Mouse (Mus musculus) intestine, embryonic 14.5 days (tissue): Measurements from ENCODE around the gene Sipa1. TPM values are rescaled to one million over a fixed set of nuclear protein-coding genes. Genes with fewer than 3 reads are reported as not detected.
"Not testable (repeated sequence)": the region's sequence is repeated elsewhere in the genome, so short reads cannot be mapped to it uniquely, and the experiment has no call there.

Experiments used
- ATAC-seq: fragments of 200-750 bp; cut with Nextera tagmentation; replicated peaks from 2 replicates; pipeline ENCODE4 v1.8.0; 2017; ENCODE audit warnings: low read depth, moderate number of reproducible peaks, moderate TSS enrichment, moderate library complexity; ENCODE audit not compliant: low FRiP score, low TSS enrichment
- DNase-seq: peaks from one replicate; pipeline ENCODE4 v3.0.0-alpha.2; 2018; ENCODE audit warnings: low spot score
- H3K27ac ChIP-seq: fragments of 300-500 bp; sonication (generic); 2 replicates; pipeline ENCODE4 v1.5.1; 2014; ENCODE audit warnings: low read depth, mild to moderate bottlenecking, control low read depth
- H3K27me3 ChIP-seq: fragments of 300-500 bp; sonication (generic); replicated peaks from 2 replicates; pipeline ENCODE4 v1.6.1; 2014; ENCODE audit warnings: low read length, control low read depth; ENCODE audit not compliant: control insufficient read depth, insufficient read depth
- H3K36me3 ChIP-seq: fragments of 300-500 bp; sonication (generic); 2 replicates; pipeline ENCODE4 v1.6.1; 2014; ENCODE audit warnings: low read length, control low read depth; ENCODE audit not compliant: control insufficient read depth, insufficient read depth
- H3K4me1 ChIP-seq: fragments of 300-500 bp; sonication (generic); replicated peaks from 2 replicates; pipeline ENCODE4 v1.6.1; 2014; ENCODE audit warnings: low read length, control low read depth, mixed read lengths; ENCODE audit not compliant: control insufficient read depth, insufficient read depth
- H3K4me2 ChIP-seq: fragments of 300-500 bp; sonication (generic); 2 replicates; pipeline ENCODE4 v1.6.1; 2014; ENCODE audit warnings: low read length
- H3K4me3 ChIP-seq: fragments of 300-500 bp; sonication (generic); 2 replicates; pipeline ENCODE4 v1.5.1; 2014; ENCODE audit warnings: low read depth, low read length, control low read depth, mixed read lengths
- H3K9ac ChIP-seq: fragments of 300-500 bp; sonication (generic); 2 replicates; pipeline ENCODE4 v1.6.1; 2014; ENCODE audit warnings: mild to moderate bottlenecking, low read length
- H3K9me3 ChIP-seq: fragments of 300-500 bp; sonication (generic); 2 replicates; pipeline ENCODE4 v1.6.1; 2016; ENCODE audit warnings: low read length, control low read depth; ENCODE audit not compliant: control insufficient read depth
- WGBS: fragments of 180-500 bp; shearing (Covaris S2); extraction: QIAGEN DNeasy Blood & Tissue Kit; methylation state at CpG from one replicate; pipeline ENCODE4 v1.1.7; 2014; 5-methylcytosine and 5-hydroxymethylcytosine counted together
- polyA plus RNA-seq: library from polyadenylated mRNA; unstranded; fragments of >200 nt; fragmentation: Nextera tagmentation; extraction: Ambion mirVana; gene quantifications from 2 replicates; pipeline ENCODE4 v1.2.1, GENCODE M21; 2014

The Sipa1 gene
- polyA plus RNA-seq, 1 experiment from 2014 or later = 21.7 TPM

DNA sequence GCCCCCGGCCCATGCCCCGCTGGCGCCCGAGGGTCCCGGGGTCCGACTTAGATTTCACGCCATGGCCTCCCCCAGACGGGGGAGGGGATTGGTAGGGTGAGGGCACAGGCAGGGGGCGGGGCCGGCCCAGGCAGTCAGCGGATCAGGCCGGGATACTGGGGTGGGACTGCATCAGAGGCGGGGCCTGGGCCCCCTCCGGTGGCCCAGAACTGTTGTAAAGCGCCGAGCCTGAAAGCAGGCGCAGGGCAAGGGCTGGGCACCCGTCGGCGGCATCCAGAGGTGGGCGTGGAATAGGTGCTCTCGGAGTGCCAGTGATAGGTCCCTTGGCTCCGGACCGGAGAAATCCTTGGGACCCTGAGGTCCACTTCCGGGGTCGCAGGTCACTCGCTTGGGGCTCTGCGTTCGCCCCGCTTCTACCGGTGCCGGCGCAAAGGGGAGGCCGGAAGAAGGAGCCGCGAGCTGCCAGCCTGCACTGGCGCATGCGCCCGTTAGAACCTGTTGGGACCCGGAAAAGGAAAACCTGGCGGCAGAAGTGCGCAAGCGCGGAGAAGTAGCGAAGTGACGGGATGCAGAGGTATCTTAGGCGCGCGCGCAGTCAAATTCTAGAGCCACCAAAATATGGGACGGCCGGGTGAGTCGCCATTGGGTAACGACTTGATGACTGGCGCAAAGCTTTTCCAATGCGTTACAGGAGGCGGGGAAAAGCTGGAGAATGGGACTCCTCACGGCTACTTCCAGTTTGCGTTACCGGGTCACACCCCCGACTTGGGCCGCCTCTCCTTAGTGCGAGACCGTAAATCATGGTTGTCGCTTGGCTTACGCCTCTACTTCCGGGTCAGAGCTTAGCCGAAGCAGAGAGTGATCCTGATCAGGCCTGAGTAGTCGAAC lies 24.9 kb upstream of the Sipa1 start, which contains the start of the genes Map3k11 and Pcnx3:
Gene Map3k11, plus strand, starts transcription at position 543 of the 888 bp plus-strand sequence.
Gene Pcnx3, minus strand, starts transcription at position 709 of the 888 bp plus-strand sequence.
- peak; percentile 94 for DNase-seq
- peak; percentile 90 for ATAC-seq

DNA sequence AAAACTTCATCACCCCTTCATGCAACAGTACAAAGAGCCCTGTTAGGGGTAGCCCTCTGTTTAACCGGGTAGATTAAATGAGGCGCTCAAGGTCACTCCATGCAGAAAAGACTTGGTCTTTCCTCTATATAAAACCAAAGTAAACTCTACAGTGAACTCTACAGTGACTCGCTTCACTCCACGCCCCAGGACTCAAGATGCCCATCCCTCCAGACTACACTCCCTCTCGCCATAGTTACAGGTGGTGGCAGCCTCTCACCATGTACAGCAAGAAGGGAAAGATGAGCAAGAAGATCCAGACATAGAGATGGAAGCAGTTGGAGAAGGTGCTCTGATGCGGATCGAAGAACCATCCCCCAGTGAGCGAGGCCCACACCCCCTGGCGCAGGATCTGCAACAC lies 24.2 kb upstream of the Sipa1 start:
- Histone ChIP-seq H3K4me3 (peak overlapping the region; percentile 78), H3K9ac (peak overlapping the region; percentile 72), H3K36me3 (peaks cover 49% of the 10 kb centered on the region), H3K27ac (peak overlapping the region; percentile 81), H3K4me2 (peak overlapping the region; percentile 99), H3K9me3 (no peaks in the 10 kb centered on the region), H3K4me1 (peaks cover 34% of the 10 kb centered on the region), H3K27me3 (no peaks in the 10 kb centered on the region)
- no peak for ATAC-seq
- no peak for DNase-seq
- WGBS = 19% methylated on average over 9 of the region's 9 CpGs

More for the DNA sequence above, 24.9 kb upstream of the Sipa1 start, which contains the start of the genes Map3k11 and Pcnx3:
- Histone ChIP-seq H3K4me2 (peak within 1 kb of the TSS; percentile 99), H3K9ac (peak within 1 kb of the TSS; percentile 72), H3K4me3 (peak within 1 kb of the TSS; percentile 78), H3K36me3 (peaks cover 48% of the 10 kb centered on the region), H3K9me3 (no peaks in the 10 kb centered on the region), H3K27ac (peak within 1 kb of the TSS; percentile 81), H3K4me1 (peaks cover 35% of the 10 kb centered on the region), H3K27me3 (no peaks in the 10 kb centered on the region)
- WGBS = under 1% methylated on average over 69 of the region's 69 CpGs

DNA sequence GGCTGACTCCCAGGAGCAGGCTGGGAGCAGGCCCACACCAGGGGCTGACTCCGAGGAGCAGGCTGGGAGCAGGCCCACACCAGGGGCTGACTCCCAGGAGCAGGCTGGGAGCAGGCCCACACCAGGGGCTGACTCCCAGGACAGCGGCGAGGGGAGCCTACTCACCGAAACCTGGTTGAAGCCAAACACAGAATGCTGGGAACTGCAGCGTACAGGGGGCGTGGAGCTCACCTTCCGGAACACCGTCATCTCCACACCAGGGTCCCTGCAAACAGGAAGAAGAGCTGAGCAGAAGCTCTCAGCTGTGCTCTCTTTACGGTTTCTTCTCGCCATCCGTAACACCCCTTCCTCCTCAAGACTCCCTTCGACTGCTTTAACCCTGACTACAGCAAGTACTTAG lies 23.4 kb upstream of the Sipa1 start:
- 85% methylated on average over 11 of the region's 12 CpGs for WGBS
- not testable (repeated sequence) for H3K27me3 ChIP-seq, ATAC-seq, DNase-seq, H3K9ac ChIP-seq, H3K27ac ChIP-seq, H3K9me3 ChIP-seq
- H3K4me2 ChIP-seq = peak overlapping the region; percentile 99; the same call in 1 of the 2 replicates
- H3K4me3 ChIP-seq = 0 out of 2 replicates have a peak overlapping the region, but pooled peaks have one; percentile 78
- peaks cover 27% of the 10 kb centered on the region for H3K4me1 ChIP-seq
- peaks cover 57% of the 10 kb centered on the region for H3K36me3 ChIP-seq

DNA sequence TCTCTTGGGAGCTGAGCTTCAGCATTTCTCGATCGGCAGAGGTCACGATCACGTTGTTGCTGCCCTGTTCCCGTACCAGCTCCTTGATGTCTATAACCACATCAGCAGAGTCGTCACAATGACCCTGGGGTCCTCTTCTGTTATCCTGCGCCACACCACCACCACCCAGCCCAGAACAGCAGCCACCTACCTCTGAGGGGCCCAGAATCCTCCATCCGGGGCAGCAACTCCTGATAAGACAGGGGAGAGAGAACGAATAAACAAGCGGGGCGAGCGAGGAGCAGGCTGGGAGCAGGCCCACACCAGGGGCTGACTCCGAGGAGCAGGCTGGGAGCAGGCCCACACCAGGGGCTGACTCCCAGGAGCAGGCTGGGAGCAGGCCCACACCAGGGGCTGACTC lies 22.9 kb upstream of the Sipa1 start:
- Histone ChIP-seq H3K4me3 (no peak overlapping the region), H3K9me3 (no peaks in the 10 kb centered on the region), H3K36me3 (peaks cover 59% of the 10 kb centered on the region), H3K4me2 (no peak overlapping the region), H3K9ac (no peak overlapping the region), H3K27me3 (no peaks in the 10 kb centered on the region), H3K4me1 (peaks cover 21% of the 10 kb centered on the region), H3K27ac (no peak overlapping the region)
- DNase-seq (no peak), ATAC-seq (no peak)
- WGBS = 87% methylated on average over 13 of the region's 13 CpGs

DNA sequence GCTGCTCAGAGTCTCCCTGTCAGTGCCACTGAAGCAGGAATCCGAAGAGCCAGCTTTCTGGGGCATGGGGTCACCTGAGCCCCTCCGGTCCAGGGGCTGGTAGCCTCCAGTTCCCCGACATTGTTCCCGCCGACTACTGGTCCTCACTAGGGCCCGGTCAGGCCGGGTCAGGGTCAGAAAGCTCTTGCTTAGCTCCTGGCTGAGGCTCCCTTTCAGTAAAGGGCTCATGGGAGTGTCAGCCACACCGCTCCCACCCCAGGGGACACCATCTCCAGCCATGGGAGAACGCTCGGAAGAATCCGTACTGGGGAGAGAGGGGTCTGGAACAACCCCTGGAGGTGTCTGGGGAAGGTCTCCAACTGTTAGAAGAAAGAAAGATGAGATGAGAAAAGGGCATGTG lies 22.4 kb upstream of the Sipa1 start:
- whole genome bisulfite sequencing = 93% methylated on average over 11 of the region's 11 CpGs
- DNase-seq (no peak), ATAC-seq (no peak)
- H3K4me3 ChIP-seq = no peak overlapping the region
- no peak overlapping the region for H3K27ac ChIP-seq
- H3K27me3 ChIP-seq = no peaks in the 10 kb centered on the region
- peaks cover 59% of the 10 kb centered on the region for H3K36me3 ChIP-seq
- H3K9ac ChIP-seq = no peak overlapping the region
- H3K9me3 ChIP-seq = no peaks in the 10 kb centered on the region
- peaks cover 16% of the 10 kb centered on the region for H3K4me1 ChIP-seq
- no peak overlapping the region for H3K4me2 ChIP-seq

DNA sequence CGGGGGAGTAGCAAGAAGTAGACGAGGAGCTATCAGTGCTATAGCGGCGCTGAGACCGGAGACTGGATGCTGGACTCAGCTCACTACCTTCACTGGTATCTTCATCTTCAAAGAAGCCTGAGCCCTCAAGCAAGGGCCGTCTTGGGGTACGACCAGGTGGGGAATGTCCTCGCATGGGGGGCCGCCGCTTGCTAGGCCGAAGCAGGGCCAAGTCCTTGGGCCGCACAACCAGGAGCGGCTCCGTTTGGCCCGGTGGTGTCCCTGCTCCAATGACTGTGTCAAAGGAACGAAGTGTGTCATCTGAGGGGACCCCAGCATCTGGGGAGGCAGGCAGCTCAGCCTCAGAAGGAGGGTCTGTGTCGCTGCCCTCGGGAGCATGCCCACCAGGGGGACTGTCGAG lies 21.9 kb upstream of the Sipa1 start:
- 94% methylated on average over 19 of the region's 19 CpGs for WGBS
- Histone ChIP-seq H3K4me2 (no peak overlapping the region), H3K36me3 (peaks cover 61% of the 10 kb centered on the region), H3K4me1 (peaks cover 11% of the 10 kb centered on the region), H3K27ac (no peak overlapping the region), H3K27me3 (no peaks in the 10 kb centered on the region), H3K9me3 (no peaks in the 10 kb centered on the region), H3K4me3 (no peak overlapping the region), H3K9ac (no peak overlapping the region)
- ATAC-seq = no peak
- no peak for DNase-seq

DNA sequence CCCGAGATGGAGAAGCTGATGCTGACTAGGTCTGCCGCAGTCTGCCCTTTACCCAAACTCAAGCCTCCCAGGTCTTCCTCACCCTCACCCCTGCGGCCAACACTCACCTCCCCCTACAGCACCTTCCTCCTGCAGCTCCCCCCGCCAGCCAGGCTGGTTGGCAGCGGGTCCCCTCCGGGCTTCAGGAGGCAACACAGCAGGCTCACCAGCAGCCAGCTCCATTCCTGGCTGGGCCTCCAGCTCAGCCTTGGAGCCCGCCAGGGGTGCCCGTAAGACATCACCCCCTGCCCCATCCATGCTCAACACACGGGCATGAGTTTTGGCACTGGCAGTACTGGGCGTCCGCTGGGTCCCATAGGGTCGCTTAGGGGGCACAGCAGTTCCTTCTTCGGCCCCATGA lies 21.5 kb upstream of the Sipa1 start:
- ATAC-seq (no peak), DNase-seq (no peak)
- WGBS = 96% methylated on average over 13 of the region's 13 CpGs
- H3K9me3 ChIP-seq = no peaks in the 10 kb centered on the region
- H3K27me3 ChIP-seq = no peaks in the 10 kb centered on the region
- no peak overlapping the region for H3K4me2 ChIP-seq
- peaks cover 8% of the 10 kb centered on the region for H3K4me1 ChIP-seq
- H3K27ac ChIP-seq = no peak overlapping the region
- peaks cover 66% of the 10 kb centered on the region for H3K36me3 ChIP-seq
- H3K9ac ChIP-seq = no peak overlapping the region
- H3K4me3 ChIP-seq = no peak overlapping the region

DNA sequence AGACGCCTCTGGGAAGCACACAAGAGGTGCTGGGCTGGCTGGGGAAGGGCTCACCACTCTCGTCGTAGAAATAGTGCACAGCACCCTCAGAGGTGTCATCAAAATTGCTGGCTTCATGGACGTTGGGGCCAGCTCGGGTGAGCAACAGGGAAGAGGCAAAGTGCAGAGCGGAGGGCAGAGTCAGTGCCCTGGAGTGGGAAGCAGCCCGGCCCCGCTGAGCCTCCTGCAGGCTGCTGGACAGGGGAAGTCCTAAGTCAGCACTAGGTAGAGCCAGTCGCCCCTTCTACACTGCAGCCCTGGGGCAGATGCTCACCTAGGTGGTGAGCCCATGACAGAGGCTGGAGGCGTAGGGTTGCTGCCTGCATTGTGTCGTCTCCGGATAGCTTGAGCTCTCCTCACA lies 20.7 kb upstream of the Sipa1 start:
- ATAC-seq (no peak), DNase-seq (no peak)
- H3K9ac ChIP-seq = no peak overlapping the region
- no peaks in the 10 kb centered on the region for H3K27me3 ChIP-seq
- 96% methylated on average over 12 of the region's 12 CpGs for WGBS
- no peak overlapping the region for H3K27ac ChIP-seq
- peaks cover 8% of the 10 kb centered on the region for H3K4me1 ChIP-seq
- H3K36me3 ChIP-seq = peaks cover 73% of the 10 kb centered on the region
- H3K4me2 ChIP-seq = no peak overlapping the region
- H3K9me3 ChIP-seq = no peaks in the 10 kb centered on the region
- no peak overlapping the region for H3K4me3 ChIP-seq
